Mouse (Mus musculus) large intestine, adult 2 months (tissue): ENCODE data around the gene Wee1. TPM values are rescaled to one million over a fixed set of nuclear protein-coding genes. Genes with fewer than 3 reads are reported as not detected.
A peak's percentile ranks its signal among the peaks of the same experiment; 100 is the strongest.
"Not testable (repeated sequence)": the region's sequence is repeated elsewhere in the genome, so short reads cannot be mapped to it uniquely, and the experiment has no call there.

Experiments used
- DNase-seq: peaks from one replicate; pipeline ENCODE4 v3.0.0-alpha.2; 2012; ENCODE audit warnings: low read depth, low spot score
- WGBS: fragments of 180-500 bp; shearing (Covaris S2); methylation state at CpG from one replicate; pipeline ENCODE4 v1.1.7; 2018; 5-methylcytosine and 5-hydroxymethylcytosine counted together
- polyA plus RNA-seq: library from polyadenylated mRNA; depleted of rRNA; stranded (reverse); fragments of >200 nt; gene quantifications from 2 replicates; pipeline ENCODE4 v1.2.3, GENCODE M21; 2012; rRNA removed

Gene Wee1
- polyA plus RNA-seq: 3.6 and 5.2 TPM in 2 replicates

GRCm38 (mm10) chr7:110121516-110122288 is at the start of gene Wee1:
TSS of gene Wee1 (plus strand) at chr7:110122046.
- DNase-seq: peak; percentile 90
- under 1% methylated on average over 81 of the region's 81 CpGs for WGBS

- no peak for DNase-seq
- 84% methylated on average over 5 of the region's 5 CpGs for WGBS
These were observed 43.7 kb upstream of the Wee1 start for GRCm38 (mm10) chr7:110078168-110078567.

DNA sequence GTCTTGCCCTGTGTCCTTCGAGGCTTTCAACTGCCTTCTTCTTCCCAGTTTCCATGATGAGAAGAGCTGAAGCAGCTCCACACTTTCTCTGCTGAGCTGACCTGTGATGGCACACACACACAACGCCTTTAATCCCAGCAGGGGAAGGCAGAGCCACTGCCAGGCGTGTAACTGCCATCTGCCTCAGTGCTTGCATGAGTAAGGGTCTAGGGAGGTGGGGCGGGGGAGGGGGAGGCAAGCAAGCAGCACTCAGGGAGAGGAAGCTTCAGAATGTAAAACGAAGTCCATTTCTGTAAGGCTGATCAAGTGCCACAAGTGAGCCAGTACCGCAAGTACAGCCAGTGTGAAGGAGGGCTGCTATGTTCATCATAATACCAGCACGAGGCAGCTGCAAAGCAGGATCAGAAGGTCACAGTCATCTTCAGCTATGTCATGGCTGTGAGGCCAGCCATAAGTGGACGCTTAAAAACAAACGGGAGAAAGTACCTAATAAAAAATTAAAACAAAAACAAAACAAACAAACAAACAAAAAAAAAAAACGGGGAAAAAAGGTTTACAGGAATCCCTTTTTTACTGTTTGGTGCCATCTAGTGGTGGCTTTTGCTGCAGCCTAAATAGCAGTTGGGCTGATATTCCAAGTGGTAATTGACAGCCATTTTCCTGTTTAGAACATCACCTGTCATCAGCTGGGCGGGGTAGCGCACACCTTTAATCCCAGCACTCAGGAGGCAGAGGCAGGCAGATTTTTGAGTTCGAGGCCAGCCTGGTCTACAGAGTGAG is 38.3 kb upstream of the Wee1 start:
- no peak for DNase-seq

DNA sequence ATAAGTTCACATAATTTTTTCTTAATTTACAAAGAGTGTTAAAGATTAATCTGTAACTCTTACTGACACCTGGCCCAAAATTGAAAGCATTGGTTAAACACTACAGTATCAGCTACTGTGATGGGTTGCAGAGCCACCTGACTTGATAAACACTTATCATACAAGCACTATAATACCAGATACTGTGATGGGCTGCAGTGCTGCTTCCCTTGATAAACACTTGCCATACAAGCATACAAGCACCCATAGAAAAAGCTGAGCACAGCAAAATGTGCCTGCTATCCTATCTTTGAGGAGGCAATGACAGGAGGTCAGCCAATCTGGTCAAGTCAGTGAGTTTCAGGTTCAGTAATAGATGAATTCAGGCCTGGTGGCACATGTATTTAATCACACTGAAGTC is 36.6 kb upstream of the Wee1 start:
- no peak for DNase-seq

More for the DNA sequence above, 38.3 kb upstream of the Wee1 start:
- 69% methylated on average over 13 of the region's 13 CpGs for WGBS

- peak; percentile 89 for DNase-seq
- 18% methylated on average over 4 of the region's 4 CpGs for WGBS
These were observed 33.9 kb upstream of the Wee1 start for GRCm38 (mm10) chr7:110087914-110088313.

DNA sequence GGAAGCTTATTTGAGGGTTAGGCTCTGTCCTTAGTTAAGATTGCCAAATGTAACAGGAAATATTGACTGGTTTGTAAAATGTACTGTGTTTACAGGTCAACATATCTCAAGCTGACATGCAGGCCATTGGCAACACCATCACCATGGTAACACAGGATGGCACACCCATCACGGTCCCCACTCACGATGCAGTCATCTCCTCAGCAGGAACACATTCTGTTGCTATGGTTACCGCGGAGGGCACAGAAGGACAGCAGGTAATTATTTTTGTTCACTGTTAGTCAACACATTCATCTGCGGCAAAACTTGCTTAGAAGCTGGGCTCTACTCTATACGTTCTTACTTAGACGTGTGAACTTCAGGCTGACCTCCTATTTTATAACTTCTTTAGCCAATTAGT is 30.2 kb upstream of the Wee1 start:
- 57% methylated on average over 7 of the region's 7 CpGs for WGBS
- DNase-seq: no peak

GRCm38 (mm10) chr7:110096332-110096731 is 25.5 kb upstream of the Wee1 start:
- 61% methylated on average over 4 of the region's 4 CpGs for WGBS
- DNase-seq: no peak

DNA sequence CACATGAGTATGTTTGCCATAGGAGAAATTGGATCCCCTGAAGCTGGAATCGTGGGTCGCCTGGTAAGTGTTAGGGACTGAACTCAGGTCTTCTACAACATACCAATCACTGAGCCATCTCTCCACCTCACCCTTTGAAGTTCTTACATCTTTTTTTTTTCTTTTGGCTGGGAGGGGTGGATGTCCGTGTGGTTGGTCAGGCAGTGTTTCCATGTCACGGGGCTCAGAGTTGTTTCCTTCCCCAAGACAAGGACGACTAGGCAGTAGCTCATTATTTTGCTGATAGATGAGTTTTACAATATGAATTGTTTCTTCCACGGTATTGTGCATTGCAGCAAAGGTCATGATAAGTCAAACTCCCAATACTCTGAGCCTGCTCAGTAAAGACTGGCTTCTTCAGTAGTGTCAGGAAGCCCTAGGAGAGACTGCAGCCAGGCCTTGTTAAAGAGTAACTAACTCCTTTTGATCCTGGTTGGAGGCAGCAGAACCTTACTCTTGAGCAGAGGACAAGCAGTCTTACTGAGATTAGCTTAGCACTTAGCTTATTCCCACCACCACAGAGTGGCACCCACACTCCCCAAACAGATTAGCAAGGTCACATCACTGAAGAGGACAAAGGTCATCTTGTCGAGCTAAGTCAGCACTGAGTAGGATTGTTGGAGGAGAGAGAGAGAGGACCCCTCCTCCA is 24.6 kb upstream of the Wee1 start:
- 34% methylated on average over 7 of the region's 7 CpGs for whole genome bisulfite sequencing
- DNase-seq: no peak

DNA sequence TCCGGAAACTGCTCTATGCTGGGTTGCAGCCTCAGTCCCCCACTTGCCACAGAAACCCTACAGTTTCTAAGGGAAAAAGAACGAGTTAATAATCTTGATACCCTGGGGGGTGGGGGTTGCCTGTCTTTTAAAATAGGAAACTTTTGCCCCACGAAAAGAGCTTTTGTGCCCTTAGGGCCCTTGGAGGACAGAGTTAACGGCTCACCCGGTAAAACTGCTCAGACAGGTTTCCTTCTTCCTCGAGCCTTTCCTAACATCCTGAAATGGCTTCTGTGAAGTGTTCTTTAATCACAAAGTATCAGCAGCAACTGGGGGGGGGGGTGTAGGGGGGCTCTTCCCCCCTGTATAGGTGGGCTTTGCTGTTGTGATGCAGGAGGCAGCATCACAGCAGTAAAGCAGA is 21.0 kb upstream of the Wee1 start:
- no peak for DNase-seq
- 32% methylated on average over 6 of the region's 6 CpGs for WGBS

DNA sequence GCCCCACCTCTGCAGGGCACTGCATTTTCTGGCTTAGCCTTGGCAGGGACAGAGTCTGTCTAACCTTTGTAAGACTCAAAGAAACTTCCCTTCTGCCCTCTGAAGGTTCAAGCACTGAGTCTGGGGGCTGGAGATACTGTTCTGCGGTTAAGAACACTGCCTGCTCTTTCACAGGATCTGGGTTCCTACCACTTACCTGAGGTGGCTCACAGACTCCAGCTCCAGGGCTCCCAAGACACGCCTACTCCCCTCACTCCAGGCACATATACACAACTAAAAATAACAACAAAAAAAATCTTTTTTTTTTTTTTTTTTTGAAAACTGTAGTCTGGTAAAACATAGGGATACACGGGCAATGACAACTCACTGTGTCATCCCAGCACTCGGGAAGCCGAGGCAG is 20.6 kb upstream of the Wee1 start:
- WGBS: 78% methylated on average over 5 of the region's 5 CpGs
- no peak for DNase-seq

- DNase-seq: no peak
- 88% methylated on average over 5 of the region's 5 CpGs for WGBS
These were observed 16.8 kb upstream of the Wee1 start for GRCm38 (mm10) chr7:110105041-110105440.

DNA sequence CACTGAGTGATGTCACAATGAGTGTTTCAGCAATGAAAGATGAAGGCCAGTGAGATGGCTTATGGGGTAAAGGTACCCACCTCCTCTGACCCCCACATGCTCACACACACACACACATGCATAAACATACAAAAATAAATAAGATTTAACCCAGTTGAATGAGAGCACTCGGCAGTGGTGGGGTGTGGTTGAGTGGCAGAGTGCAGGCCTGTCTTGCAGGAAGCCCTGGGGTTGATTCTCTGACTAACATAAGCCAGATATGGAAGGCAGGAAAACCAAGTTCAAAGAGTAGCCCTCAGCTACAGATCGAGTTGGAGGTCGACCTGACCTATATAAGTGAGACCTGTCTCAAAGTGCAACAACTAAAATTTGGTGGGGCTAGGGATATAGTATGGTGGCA is 15.2 kb upstream of the Wee1 start:
- WGBS: 37% methylated on average over 3 of the region's 3 CpGs

DNA sequence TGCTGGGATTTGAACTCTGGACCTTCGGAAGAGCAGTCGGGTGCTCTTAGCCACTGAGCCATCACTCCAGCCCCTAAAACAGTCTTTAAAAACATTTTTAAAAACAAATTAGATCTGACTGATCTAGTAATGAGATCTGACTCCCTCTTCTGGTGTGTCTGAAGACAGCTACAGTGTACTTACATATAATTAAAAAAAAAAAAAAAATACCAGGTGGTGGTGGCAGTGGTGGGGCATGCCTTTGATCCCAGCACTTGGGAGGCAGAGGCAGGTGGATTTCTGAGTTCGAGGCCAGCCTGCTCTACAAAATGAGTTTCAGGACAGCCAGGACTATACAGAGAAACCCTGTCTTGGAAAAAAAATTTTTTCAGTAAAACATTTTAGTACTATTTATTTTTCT is 13.3 kb upstream of the Wee1 start:
- 79% methylated on average over 3 of the region's 3 CpGs for WGBS
- DNase-seq: not testable (repeated sequence)

More for the DNA sequence above, 15.2 kb upstream of the Wee1 start:
- DNase-seq: no peak

DNA sequence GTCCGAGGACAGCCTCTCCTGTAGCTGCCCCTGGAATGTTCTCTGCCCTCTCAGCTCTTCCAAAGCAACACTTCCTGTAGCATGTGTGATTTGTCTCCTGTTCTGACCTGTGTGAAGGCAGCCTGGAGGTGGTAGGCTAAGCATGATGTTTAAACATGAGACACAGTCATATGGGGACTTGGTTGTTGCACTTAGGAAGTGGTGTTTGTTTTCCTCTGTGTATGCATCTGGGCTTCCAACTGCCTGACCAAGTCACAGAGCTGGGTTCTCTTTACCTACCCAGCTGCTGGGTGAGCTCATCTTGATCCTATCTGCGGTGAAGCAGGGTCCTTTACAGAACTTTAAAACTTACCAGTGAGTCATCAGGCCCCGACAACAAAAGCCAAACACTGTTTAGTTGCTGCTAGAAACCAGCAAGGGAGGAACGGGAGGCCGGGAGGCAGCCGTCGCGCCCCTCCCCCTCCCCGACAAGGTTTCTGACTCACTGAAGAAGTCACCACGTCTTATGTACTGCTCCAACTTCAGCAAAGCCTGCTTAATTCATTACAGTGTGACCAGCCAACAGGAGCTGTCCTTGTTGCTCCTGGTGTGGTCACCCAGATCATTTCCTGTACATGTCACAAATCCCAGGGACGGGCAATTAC is 12.8 kb upstream of the Wee1 start:
- no peak for DNase-seq

GRCm38 (mm10) chr7:110110061-110110656 is 11.7 kb upstream of the Wee1 start:
- WGBS: 59% methylated on average over 4 of the region's 4 CpGs
- no peak for DNase-seq

More for the DNA sequence above, 12.8 kb upstream of the Wee1 start:
- 14% methylated on average over 11 of the region's 11 CpGs for WGBS

- 77% methylated on average over 5 of the region's 5 CpGs for WGBS
- DNase-seq: no peak
These were observed 7.1 kb upstream of the Wee1 start for GRCm38 (mm10) chr7:110114699-110115098.

DNA sequence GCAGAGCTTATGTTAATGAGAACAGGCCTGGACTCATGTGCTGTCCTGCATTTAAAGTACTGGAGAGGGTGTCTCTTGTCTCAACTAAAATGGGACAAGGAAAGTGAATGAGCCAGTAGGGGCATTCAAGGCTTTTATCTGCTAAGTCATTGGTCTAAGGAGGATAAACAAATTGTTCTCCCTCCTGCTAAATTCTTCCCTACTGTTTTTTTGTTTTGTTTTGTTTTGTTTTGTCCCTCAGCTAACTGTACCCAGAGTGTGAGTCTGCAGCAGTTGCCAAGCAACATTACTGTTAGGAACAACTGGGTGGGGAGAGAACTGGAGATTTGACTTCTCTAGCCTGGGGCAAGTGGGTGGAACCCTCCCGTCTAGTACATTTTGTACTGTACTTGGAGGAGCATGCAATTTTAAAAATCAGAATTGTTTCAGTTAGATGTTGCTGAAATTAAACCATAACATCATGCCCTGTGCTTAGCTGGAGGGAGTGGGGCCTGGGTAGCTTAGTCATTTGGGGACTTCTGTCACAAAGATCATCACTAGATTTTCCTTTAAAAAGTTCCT is 5.0 kb upstream of the Wee1 start:
- 7% methylated on average over 1 of the region's 1 CpGs for WGBS
- DNase-seq: no peak

DNA sequence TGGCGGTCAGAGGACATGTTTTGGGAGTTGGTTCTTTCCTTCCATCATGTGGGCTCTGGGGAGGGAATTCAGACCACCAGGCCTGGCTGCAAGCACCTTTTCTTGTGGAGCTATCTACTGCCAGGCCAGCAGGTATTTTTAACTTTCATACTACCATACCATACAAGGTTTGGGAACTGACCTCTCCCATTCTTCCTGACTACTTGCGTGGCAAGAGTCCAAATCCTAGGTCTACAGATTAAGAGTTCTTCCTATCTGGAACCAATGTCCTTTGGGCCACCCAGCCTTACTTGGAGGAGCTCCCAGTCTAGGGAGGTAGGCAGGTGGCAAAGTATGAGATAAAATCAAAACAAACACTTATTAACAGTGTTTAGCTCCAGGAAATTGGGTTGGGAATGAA is 3.4 kb upstream of the Wee1 start:
- no peak for DNase-seq
- WGBS: 65% methylated on average over 2 of the region's 2 CpGs

DNA sequence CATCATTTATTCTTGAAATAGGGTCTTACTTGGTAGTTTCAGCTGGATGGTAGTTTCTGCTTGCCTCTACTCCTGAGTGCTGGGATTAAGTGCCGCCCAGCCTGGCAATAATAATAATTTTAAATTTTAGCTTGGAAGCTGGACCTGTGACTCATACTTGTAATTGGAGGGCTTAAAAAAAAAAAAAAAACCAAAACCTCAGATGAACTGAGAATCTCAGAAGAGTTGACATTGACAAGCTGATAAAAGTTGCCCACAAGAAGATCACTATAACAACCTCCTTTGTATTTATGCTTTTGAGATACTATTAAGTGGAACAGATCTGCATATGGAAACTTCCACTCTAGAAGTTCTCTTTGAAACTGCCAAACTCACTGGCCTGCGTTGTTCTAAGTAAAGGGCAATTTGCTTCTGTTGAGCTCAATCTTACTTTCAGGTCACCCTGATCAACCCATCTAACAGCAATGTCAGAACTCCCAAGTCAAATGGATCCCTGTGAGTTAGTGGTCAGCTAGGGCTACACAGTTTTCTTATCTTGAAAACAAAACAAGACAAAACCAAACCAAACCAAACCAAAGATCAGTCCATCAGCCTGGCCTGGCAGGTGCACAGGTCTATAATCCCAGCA is 1.6 kb upstream of the Wee1 start:
- no peak for DNase-seq
- WGBS: 67% methylated on average over 2 of the region's 2 CpGs
